Mouse (Mus musculus) effector memory CD4-positive, alpha-beta T cell, adult 7 months (primary cell): ENCODE data around the gene Gm43064. TPM values are rescaled to one million over a fixed set of nuclear protein-coding genes. Genes with fewer than 3 reads are reported as not detected.

ENCODE experiments used
- polyA plus RNA-seq: library from polyadenylated mRNA; unstranded; fragments of 100-300 nt; shearing (Covaris generic); gene quantifications from one replicate; pipeline ENCODE4 v1.2.1, GENCODE M21; 2017

The Gm43064 gene
- polyA plus RNA-seq: not detected

GRCm38 (mm10) chr3:103808891-103809798 is at the start of gene Gm43064, which contains the start of the genes Dclre1b and Ap4b1:
Gene Gm43064, plus strand, starts transcription at chr3:103809573.
Gene Dclre1b, minus strand, starts transcription at chr3:103809444.
Gene Ap4b1, plus strand, starts transcription at chr3:103809520.

GRCm38 (mm10) chr3:103791230-103792110 is 17.9 kb upstream of the Gm43064 start, which contains the start of gene Hipk1:
Gene Hipk1, minus strand, starts transcription at chr3:103791563.

GRCm38 (mm10) chr3:103832426-103832825 is 23.1 kb downstream of the Gm43064 start, which contains the start of gene Bcl2l15:
Gene Bcl2l15, plus strand, starts transcription at chr3:103832601.

GRCm38 (mm10) chr3:103858881-103859801 is 49.8 kb downstream of the Gm43064 start, which contains the start of gene Ptpn22:
Gene Ptpn22, plus strand, starts transcription at chr3:103859795.

Other genes with a start within 250 kb of the Gm43064 start
- 0.21 TPM for gene Syt6, start 234.3 kb upstream of the Gm43064 start, polyA plus RNA-seq
- 1.1 TPM for gene Atg4a-ps, start 163.5 kb upstream of the Gm43064 start, polyA plus RNA-seq
- gene Olfml3, start 71.6 kb upstream of the Gm43064 start, polyA plus RNA-seq: 0.99 TPM
- not detected for gene Gm10964, start 70.2 kb upstream of the Gm43064 start, polyA plus RNA-seq
- 64.6 TPM for gene Hipk1, start 18.0 kb upstream of the Gm43064 start, polyA plus RNA-seq
- gene Dclre1b, start 129 bp upstream of the Gm43064 start, polyA plus RNA-seq: 17.1 TPM
- gene Ap4b1, start 53 bp upstream of the Gm43064 start, polyA plus RNA-seq: 23.0 TPM
- gene Bcl2l15, start 23.0 kb downstream of the Gm43064 start, polyA plus RNA-seq: 1.5 TPM
- 890 TPM for gene Ptpn22, start 50.2 kb downstream of the Gm43064 start, polyA plus RNA-seq
- gene Rsbn1, start 104.5 kb downstream of the Gm43064 start, polyA plus RNA-seq: 45.8 TPM
- 41.4 TPM for gene Phtf1, start 158.5 kb downstream of the Gm43064 start, polyA plus RNA-seq